Mouse (Mus musculus) kidney, adult 2 months (tissue): ENCODE results near the gene Hsh2d. TPM values are rescaled to one million over a fixed set of nuclear protein-coding genes. Genes with fewer than 3 reads are reported as not detected.

ENCODE experiments used
- DNase-seq: peaks from one replicate; pipeline ENCODE4 v3.0.0; 2021
- H3K27ac ChIP-seq: fragments of 200-500 bp; 2 replicates; pipeline ENCODE4 v1.5.1; 2012; ENCODE audit warnings: low read depth, low read length, control low read depth, inconsistent platforms; ENCODE audit not compliant: insufficient read depth
- H3K27me3 ChIP-seq: fragments of 200-500 bp; replicated peaks from 2 replicates; pipeline ENCODE4 v1.6.1; 2012; ENCODE audit warnings: mild to moderate bottlenecking, moderate library complexity, low read length, inconsistent platforms; ENCODE audit not compliant: control insufficient read depth, insufficient read depth
- H3K36me3 ChIP-seq: fragments of 200-500 bp; 2 replicates; pipeline ENCODE4 v1.6.1; 2012; ENCODE audit warnings: mild to moderate bottlenecking, moderate library complexity, low read length, inconsistent platforms; ENCODE audit not compliant: control insufficient read depth, insufficient read depth
- H3K4me1 ChIP-seq: fragments of 200-500 bp; 2 replicates; pipeline ENCODE4 v1.6.1; 2011; ENCODE audit warnings: low read length; ENCODE audit not compliant: control insufficient read depth, insufficient read depth
- H3K4me3 ChIP-seq: fragments of 200-500 bp; 2 replicates; pipeline ENCODE4 v1.5.1; 2011; ENCODE audit warnings: mild to moderate bottlenecking, low read depth, low read length, control low read depth; ENCODE audit not compliant: insufficient read depth
- CTCF ChIP-seq: fragments of 200-500 bp; conservative IDR thresholded peaks from 2 replicates; pipeline ENCODE4 v1.5.1; 2011; ENCODE audit warnings: low read depth, mild to moderate bottlenecking, control low read depth, low read length, moderate library complexity, mixed read lengths; ENCODE audit not compliant: insufficient read depth, insufficient read length
- POLR2A ChIP-seq: fragments of 200-500 bp; IDR thresholded peaks from one replicate; pipeline ENCODE4 v1.6.1; 2011; ENCODE audit warnings: low read depth, low read length, control low read depth
- WGBS: fragments of 180-500 bp; shearing (Covaris S2); methylation state at CpG from one replicate; pipeline ENCODE4 v1.1.7; 2018; 5-methylcytosine and 5-hydroxymethylcytosine counted together
- polyA plus RNA-seq: library from polyadenylated mRNA; depleted of rRNA; stranded (reverse); fragments of >200 nt; gene quantifications from 2 replicates; pipeline ENCODE4 v1.2.3, GENCODE M21; 2012; rRNA removed

The Hsh2d gene
- polyA plus RNA-seq, 1 experiment, result 1.9 TPM

GRCm38 (mm10) chr8:72239499-72240402 is 50.3 kb downstream of the Hsh2d start, which contains the start of gene Ap1m1:
TSS of gene Ap1m1 (plus strand) at chr8:72240018.
- no peaks in the 10 kb centered on the region for H3K27me3 ChIP-seq
- no peaks in the 10 kb centered on the region for H3K36me3 ChIP-seq
- under 1% methylated on average over 54 of the region's 54 CpGs for WGBS
- H3K27ac ChIP-seq, result peak within 1 kb of the TSS; percentile 96
- TF ChIP-seq CTCF (peak; percentile 84), POLR2A (peak; percentile 6)
- peak within 1 kb of the TSS; percentile 97 for H3K4me3 ChIP-seq
- peak; percentile 99 for DNase-seq
- peaks cover 10% of the 10 kb centered on the region; the same call in 1 of the 2 replicates for H3K4me1 ChIP-seq

- TF ChIP-seq POLR2A (no peak), CTCF (no peak)
- peak overlapping the region; percentile 96 for H3K27ac ChIP-seq
- WGBS, result under 1% methylated on average over 24 of the region's 24 CpGs
- H3K36me3 ChIP-seq, result no peaks in the 10 kb centered on the region
- no peak for DNase-seq
- peak overlapping the region; percentile 97 for H3K4me3 ChIP-seq
- H3K27me3 ChIP-seq, result no peaks in the 10 kb centered on the region
- H3K4me1 ChIP-seq, result peaks cover 10% of the 10 kb centered on the region; the same call in 1 of the 2 replicates
Measured at GRCm38 (mm10) chr8:72240403-72240763, 50.9 kb downstream of the Hsh2d start.

DNA sequence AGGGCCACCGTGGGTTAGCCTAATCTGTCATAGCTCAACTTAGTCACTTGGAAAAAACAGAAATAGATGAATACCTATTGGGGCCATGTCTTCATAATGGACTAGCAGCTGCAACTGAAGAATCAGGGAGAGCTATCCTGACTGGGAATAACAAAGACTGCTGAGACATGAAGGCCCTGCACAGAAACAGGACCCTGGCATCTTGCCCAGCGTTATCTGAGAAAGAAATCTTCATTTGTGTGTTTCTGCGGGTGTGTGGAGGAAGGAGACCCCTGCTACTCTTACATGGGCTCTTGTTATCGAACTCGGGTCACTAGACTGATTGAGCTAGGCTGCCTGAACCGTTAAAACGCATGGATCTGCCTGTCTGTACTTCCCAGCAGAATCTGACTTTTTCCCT is 51.5 kb downstream of the Hsh2d start:
- 56% methylated on average over 7 of the region's 7 CpGs for WGBS
- Histone ChIP-seq H3K27ac (no peak overlapping the region), H3K4me3 (peak overlapping the region; percentile 97), H3K36me3 (no peaks in the 10 kb centered on the region), H3K4me1 (peaks cover 10% of the 10 kb centered on the region; the same call in 1 of the 2 replicates), H3K27me3 (no peaks in the 10 kb centered on the region)
- no peak for DNase-seq
- no peak for TF ChIP-seq POLR2A
- TF ChIP-seq CTCF, result no peak

- Histone ChIP-seq H3K4me1 (peaks cover 10% of the 10 kb centered on the region; the same call in 1 of the 2 replicates), H3K36me3 (no peaks in the 10 kb centered on the region), H3K27ac (no peak overlapping the region), H3K27me3 (no peaks in the 10 kb centered on the region), H3K4me3 (no peak overlapping the region)
- no peak for DNase-seq
- 94% methylated on average over 1 of the region's 1 CpGs for WGBS
- TF ChIP-seq POLR2A (no peak), CTCF (no peak)
Measured at GRCm38 (mm10) chr8:72242226-72242625, 52.8 kb downstream of the Hsh2d start.

- Histone ChIP-seq H3K4me1 (peaks cover 8% of the 10 kb centered on the region; the same call in 1 of the 2 replicates), H3K27me3 (no peaks in the 10 kb centered on the region), H3K27ac (no peak overlapping the region), H3K4me3 (no peak overlapping the region), H3K36me3 (no peaks in the 10 kb centered on the region)
- TF ChIP-seq CTCF (no peak), POLR2A (no peak)
- 61% methylated on average over 2 of the region's 2 CpGs for WGBS
- DNase-seq, result no peak
Measured at GRCm38 (mm10) chr8:72244610-72245009, 55.2 kb downstream of the Hsh2d start.

Other genes with a start within 250 kb of the Hsh2d start
- gene Zfp961, start 238.6 kb upstream of the Hsh2d start, polyA plus RNA-seq, result 6.7 and 8.9 TPM in 2 replicates
- gene Cyp4f18, start 180.0 kb upstream of the Hsh2d start, polyA plus RNA-seq, result 1.7 and 3.3 TPM in 2 replicates
- gene Olfr372, start 148.4 kb upstream of the Hsh2d start, polyA plus RNA-seq, result not detected in 2 replicates
- gene Olfr373, start 106.5 kb upstream of the Hsh2d start, polyA plus RNA-seq, result not detected in 2 replicates
- not detected in 2 replicates for gene Olfr374, start 82.6 kb upstream of the Hsh2d start, polyA plus RNA-seq
- gene Tpm4, start 54.7 kb upstream of the Hsh2d start, polyA plus RNA-seq, result 43.9 and 55.7 TPM in 2 replicates
- 112 and 148 TPM in 2 replicates for gene Rab8a, start 28.4 kb upstream of the Hsh2d start, polyA plus RNA-seq
- gene Cib3, start 23.2 kb downstream of the Hsh2d start, polyA plus RNA-seq, result 0.04 TPM in 1 of 2 replicates, not detected in the other
- gene Gm11034, start 24.0 kb downstream of the Hsh2d start, polyA plus RNA-seq, result not detected in 2 replicates
- gene Fam32a, start 30.1 kb downstream of the Hsh2d start, polyA plus RNA-seq, result 54.7 and 59.6 TPM in 2 replicates
- gene Ap1m1, start 50.4 kb downstream of the Hsh2d start, polyA plus RNA-seq, result 72.6 and 75.0 TPM in 2 replicates
- 1.8 and 2.8 TPM in 2 replicates for gene Gm10282, start 115.6 kb downstream of the Hsh2d start, polyA plus RNA-seq
- gene Klf2, start 129.4 kb downstream of the Hsh2d start, polyA plus RNA-seq, result 20.9 and 22.2 TPM in 2 replicates
- 30.3 and 31.9 TPM in 2 replicates for gene Eps15l1, start 231.8 kb downstream of the Hsh2d start, polyA plus RNA-seq